Mouse (Mus musculus) right cerebral cortex, adult 2 months (tissue): ENCODE results near the gene Atf7.
A peak's percentile ranks its signal among the peaks of the same experiment; 100 is the strongest.
"Not testable (repeated sequence)": the region's sequence is repeated elsewhere in the genome, so short reads cannot be mapped to it uniquely, and the experiment has no call there.

Source experiments
- DNase-seq, 2 experiments: peaks; one replicate each; pipeline ENCODE4 v3.0.0; 2021 to 2022; ENCODE audit warnings: low spot score in 2 of 2

Atf7 gene

DNA sequence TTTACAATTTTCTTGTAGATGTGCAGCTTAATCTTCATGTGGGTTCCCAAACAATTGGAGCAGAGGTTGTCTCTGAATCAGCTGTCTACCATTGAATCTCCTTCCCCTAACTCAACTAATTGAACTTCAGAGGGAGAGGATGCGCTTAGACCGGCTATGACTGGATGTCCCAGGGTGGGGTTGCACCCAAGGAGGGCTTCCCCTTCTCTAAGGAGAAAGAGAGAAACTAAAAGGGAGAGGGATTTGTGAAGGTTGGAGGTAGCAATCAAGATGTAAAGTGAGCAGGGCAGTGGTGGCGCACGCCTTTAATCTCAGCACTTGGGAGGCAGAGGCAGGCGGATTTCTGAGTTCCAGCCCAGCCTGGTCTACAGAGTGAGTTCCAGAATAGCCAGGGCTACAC is 5.8 kb downstream of the Atf7 start:
- no peak for DNase-seq

DNA sequence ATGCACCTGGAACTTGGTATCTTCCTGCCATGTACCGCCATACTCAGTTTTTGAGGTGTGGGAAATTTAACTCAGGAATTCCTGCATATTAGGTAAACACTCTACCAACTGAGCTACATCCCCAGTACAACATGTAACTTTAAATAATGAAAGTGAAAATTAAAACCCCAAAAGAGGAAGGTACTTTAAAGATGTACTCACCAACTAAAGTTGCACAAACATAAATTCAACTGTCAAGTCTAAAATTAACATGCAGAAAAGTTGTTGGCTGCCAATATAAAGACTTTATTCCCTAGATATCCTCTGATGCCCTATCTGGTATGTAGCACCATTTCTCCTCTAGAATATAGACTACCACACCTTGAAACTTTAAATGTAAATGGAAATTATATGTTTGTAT is 7.6 kb downstream of the Atf7 start:
- DNase-seq = no peak

DNA sequence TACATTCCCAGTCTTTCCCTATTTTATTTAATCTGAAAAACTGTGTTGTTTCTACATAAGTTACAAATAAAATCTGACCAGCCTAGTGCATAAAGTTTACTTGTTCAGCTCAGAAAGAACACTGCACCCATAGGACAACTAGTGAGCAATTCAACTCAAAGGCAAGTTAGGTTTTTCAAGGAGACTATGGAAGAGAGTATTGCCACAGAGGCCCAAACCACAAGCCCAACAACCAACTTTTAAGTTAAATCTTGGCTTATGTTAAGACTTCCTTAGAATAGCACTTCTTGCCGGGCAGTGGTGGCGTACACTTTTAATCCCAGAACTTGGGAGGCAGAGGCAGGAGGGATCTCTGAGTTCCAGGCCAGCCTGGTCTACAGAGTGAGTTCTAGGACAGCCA is 9.1 kb downstream of the Atf7 start:
- DNase-seq = no peak

DNA sequence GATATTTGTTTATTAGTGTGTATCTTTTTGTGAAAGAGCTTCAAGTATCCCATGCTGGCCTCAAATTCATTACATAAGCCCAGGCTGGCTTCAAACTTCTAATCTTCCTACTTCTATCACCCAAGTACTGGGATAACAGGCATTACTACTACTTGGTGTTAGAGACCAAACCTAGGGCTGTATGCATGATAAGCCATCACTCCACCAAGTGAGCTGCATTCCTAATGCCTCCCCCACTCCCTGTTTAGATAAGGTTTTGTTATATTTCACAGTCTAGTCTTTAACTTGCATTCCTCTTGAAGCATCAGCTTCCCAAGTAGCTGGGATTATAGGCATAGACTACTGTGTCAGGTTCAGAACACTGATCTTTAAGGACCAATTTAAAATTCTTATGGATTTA is 11.0 kb downstream of the Atf7 start:
- DNase-seq = no peak

DNA sequence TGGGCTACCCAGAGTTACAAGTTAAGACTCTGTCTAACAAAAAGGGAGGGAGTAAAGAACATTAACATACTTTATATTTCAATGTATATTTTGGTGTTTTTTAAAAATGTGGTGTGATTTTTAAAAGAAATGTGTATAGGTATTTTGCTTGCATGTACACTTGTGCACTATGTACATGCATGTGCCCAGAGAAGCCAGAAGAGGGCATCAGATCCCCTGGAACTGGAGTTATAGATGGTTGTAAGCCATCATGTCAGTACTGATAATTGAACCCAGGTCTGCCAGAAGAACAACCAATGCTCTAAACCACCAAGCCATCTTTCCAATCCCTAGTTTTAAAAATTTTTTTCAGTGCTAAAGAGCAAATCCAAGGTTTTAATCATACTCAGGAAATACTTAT is 12.3 kb downstream of the Atf7 start:
- no peak for DNase-seq

DNA sequence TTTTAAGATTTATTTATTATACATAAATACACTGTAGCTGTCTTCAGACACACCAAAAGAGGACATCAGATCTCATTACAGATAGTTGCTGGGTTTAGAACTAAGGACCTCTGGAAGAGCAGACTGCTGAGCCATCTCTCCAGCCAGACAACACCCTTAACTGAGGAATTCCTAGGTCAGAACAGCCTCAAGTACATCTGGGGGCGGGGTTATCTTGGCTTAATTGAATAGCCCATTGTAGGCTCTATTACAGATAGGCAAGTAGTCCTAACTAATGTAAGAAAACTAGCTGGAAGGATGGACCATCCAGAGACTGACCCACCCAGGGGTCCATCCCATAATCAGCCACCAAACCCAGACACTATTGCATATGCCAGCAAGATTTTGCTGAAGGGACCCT is 16.7 kb downstream of the Atf7 start:
- not testable (repeated sequence) for DNase-seq

DNA sequence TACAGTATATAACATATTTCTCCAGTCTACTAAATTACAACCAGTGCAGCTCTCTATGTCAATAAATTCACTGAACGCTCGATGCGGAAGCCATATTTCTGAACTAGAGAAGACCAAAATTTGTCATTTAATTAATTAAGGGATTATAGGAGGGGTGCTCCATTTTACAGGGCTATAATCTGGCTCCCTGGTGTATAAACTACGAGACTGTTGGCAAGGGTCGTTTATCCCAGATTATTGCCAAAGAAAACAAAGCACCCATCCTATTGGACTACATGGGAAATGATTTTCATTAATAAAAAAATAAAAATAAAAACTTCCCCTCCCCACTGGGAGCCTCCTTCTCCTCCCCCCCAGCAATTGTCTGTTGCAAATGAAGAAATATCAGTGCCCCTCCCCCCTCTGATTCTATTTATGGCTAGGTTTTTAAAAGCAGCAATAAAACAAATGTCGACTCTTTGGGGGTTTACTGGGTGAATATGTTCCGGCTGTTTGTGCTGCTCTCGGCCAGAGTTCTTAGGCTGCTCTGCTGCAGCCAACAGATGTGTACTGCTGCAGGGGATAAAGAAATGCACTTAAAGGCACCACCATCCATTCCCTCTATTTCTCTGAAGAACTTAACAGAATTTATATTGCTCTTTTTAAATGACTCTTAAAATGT is 31.1 kb downstream of the Atf7 start:
- no peak for DNase-seq

DNA sequence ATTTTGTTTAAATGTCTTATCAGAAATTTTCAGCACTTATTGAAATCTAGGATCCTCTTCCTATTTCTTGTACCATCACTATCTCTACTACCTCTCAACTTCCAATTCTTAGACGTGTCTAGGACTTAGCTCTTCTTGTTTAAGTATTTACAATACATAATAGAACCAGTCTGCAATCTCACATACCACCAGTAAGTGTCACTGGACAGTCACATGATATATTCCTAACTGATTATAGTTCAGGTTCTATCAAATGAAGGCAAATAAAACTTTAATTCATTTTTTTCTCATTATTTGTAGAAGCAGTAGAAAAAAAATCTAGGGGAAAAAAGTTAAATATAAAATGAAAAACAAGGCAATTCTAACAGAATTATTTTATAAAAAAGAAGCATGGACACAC is 32.6 kb downstream of the Atf7 start:
- DNase-seq = no peak

DNA sequence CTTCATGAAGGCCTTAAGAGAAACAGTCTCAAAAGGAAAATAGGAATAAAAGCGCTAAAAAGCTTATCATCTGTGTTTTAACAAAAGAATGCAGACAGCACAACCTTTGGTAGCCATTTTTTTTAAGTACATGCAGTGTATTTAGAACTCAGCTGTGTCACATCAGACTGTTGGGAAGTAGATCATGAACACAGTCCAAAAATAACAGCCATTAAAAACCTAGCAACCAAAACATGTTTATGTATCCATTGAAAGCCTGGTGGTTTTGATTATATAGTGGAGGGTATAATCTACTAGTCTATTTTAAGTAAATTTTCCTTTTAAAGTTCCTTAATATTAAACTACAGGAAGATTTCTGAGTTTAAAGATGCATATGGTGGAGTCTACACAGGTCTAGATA is 34.7 kb downstream of the Atf7 start:
- no peak for DNase-seq

DNA sequence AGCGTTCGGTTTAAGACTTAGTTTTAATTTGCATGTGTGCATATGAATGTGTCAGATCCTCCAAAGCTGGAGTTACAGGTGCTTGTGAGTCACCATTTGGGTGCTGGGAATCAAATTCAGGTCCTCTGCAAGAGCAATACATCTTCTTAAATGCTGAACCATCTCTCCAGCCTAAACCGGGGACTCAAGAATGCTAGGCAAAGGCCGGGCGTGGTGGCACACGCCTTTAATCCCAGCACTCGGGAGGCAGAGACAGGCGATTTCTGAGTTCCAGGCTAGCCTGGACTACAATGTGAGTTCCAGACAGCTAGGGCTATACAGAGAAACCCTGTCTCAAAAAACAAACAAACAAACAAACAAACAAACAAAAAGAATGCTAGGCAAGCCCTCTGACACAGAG is 35.4 kb downstream of the Atf7 start:
- no peak for DNase-seq

DNA sequence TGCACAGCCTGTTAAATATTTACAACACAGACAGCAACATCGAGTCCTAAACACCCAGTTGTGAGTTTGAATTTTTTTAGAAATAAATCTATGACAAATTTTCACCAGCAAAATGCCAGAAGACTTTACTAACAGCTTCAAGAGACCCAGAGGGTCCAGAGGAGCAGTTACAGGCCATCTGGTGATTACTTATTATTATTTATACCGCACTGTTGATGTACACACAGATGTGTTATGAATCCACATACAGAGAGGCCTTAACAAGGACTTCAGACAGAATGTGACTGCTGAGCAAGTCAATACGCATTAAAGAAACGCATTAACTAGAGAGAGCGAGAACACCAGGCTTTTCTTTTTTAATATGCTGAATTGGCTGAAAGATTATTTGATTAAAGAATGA is 39.8 kb downstream of the Atf7 start:
- no peak for DNase-seq

DNA sequence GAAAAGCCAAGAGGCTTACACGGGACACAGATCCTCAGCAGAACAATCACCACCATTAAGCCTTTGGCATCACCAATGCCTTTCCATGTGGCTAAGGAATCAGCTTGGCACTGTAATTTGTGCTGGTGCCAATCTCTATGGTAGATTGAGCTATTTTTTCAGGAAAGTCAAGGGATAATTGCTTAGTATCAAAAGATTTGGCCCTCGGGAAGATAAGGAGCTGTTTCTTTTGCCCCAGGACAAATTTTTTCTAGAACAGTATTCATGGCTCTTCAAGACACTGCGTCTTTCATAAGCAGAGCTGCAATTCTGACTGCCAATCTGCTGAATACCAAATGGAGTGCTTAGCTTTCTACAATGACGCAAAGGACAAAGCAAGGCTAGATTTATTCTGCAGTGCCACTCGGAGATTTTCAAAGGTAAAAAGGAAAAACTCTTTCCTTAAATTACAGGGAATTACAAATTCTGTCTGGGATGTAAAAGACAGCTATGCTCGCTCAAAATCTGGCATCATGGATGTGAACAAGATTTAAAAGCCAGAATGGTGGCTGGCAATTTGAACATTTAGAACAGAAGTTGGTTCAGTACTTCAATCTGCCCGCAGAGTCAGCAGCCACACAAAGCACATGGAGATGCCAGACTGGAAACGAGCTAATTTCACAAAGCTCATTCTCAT is 41.4 kb downstream of the Atf7 start:
- peak; percentile 36 to 49 for DNase-seq

DNA sequence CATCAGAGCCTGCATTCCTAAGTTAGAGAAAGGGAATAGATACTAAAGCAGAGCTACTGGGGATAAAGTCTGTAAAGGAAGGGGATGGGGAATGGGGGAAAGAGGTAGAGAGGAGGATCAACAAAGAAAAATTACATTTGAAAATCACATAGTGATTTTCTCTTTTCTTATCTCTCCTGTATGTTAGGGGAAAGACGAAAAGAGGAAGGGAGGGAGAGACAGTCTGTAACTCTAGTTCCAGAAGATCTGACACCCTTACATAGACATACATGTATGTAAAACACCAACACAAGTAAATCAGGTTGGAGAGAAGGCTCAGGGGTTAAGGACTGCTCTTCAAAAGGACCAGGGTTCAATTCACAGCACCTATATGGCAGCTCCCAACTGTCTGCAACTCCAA is 44.1 kb downstream of the Atf7 start:
- DNase-seq = no peak

DNA sequence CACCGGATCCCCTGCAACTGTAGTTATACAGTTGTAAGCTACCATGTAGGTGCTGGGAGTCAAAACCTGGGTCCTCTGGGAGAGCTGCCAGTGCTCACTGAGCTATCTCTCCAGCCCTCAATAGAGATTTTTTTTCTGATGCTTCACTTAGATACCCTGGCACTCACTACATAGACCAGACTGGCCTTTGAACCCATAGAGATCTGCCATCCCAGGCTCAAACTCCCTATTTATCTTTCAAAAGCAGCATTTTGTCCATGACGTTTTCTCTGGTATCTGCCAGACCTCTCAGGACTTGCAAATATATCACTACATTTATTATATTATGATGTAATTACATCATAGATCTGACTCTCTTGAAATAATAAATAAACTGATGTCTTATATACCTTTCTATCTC is 46.9 kb downstream of the Atf7 start:
- DNase-seq = no peak

DNA sequence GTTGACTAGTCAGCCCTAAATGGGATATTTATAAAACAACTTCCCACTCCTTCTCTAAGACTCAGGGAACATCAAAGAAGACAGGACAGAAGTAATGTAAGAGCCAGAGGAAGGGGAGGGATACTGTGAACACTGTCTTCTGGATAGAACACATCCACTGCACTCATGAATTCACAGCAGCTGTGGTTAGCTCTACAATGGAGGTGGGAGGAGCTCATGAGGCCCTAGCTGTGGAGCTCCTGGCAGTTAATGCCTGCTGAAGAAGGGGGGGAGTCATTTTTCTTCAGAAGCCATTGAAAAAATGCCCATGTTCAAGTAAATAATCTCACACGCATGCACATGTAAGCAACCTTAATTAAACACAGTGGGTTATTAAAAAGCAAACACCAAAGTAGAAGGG is 48.3 kb downstream of the Atf7 start:
- DNase-seq = no peak

DNA sequence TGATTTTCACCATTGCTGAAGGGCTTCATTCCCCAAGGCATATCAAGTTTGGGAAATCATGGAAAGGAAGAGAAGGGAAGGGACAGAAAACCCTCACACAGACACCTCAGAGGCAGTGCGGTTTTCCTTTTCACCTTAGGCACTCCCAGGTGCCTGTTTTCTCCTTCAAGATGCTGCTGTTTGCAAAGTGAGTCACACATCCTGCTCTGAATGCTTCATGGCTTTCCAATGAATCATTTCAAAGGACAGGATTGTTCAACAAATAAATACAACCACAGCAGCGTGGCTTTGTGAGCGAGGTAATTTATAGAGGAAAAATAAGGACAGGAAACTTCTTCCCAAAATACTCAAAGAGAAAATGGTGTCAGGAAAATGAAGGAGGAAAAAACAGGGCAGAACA is 53.2 kb downstream of the Atf7 start:
- DNase-seq = peak; percentile 16 to 23

DNA sequence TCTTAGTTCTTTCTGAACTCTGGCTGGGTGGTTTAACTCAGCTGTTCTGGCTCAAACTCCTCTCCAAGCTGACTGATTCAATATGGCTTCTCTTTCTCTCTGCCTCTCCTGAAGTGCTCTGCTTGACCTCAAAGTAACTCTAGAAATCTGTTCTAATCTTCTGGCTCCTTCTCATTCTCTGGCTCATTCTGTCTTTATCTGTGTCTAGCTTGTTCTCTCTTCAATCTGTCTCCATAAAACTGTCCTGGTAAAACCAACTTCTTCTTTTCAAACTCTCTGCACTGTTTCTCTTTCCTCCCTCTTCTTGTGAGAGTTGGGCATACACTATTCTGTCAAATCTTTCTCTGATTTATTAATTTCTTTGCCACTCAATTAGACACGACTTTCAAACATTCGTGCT is 57.4 kb downstream of the Atf7 start:
- DNase-seq = no peak

DNA sequence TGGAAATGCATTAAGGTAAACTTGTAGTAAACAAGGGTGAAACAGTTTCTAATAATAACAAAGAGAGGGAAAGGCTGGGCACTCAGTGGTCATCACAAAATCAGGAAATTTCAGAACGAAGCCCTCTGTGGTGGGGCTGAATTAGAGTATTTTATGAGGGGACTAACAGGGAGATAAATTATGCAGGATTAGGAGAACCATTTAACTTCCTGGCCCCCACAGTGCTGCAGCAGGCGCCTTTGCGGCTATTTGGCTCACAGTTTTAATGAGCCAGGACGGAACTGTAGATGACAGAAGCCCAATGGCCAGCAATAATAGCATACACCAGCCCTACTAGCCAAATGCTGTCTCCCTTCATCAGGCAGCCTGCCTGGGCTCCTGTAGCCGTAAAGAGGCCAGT is 61.6 kb downstream of the Atf7 start:
- DNase-seq = no peak

DNA sequence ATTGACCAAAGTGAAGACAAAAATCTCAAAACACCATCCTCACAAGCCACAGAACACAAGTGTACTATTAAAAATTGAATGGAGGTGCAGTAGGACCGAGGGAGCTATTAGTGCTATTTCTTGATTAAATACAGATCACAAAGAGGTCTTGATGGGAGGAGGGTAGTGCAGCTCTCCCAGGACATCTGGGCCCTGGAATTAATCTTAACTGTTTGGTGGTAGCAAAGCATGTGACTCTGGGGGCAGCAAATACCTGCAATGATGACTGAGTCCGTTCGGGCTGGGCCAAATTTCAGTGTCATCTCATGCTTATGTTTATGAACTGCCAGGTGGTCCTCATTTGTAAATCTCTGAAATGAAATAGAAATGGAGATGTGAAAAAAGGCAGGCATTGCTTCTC is 62.2 kb downstream of the Atf7 start:
- no peak for DNase-seq

DNA sequence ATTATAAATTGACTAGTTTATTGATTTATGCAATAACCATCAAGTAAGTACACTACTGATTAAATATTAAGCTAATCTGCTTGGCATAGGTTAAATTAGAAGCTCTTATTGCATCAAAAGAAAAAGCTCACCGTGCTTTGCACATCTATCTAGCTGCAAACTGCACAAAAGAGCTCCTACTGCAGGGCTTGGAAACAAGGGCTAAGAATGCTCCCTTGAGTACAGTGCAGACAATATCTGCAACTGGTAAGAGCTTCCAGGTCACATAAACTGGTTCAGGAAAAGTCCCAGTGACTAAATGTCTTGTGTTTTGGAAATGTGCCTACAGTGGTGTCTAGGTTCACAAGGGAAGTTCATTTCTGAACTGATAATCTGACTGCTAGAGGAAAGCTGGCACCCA is 62.8 kb downstream of the Atf7 start:
- DNase-seq = no peak

DNA sequence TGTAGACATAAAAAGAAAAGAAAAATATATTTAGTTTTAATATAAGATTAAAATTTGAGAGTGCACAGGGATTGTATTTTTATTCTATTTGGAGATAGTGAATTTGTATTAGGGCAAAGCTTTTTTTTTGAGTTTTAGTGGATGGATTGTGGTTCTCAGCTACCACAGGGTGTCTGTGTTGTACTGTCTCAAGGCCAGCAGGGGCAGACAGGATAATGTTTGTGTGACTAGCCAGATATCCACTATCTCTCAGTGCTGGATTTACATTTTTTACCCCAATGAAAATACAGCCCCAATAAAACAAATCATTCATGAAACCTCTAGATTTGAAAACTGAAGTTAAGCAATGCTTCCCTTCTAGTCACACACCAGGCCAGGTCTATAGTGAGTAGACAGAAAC is 67.7 kb downstream of the Atf7 start:
- DNase-seq = no peak

DNA sequence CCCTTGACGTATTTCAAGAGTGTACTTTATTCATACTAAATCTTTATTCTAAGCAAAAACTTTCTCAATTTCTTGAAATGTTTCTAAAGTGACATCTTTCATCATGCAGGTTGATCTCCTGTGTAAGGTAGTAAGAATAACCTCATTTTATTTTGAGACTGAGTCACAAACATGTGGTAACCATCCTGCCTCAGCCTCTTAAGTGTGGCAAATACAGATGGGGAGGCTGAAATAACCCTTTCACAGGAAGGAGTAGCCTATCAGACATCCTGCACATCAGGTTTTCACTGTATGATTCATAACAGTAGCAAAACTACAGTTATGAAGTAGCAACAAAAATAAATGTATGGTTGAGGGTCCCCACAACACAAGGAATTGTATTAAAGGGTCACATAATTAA is 69.7 kb downstream of the Atf7 start:
- DNase-seq = no peak

DNA sequence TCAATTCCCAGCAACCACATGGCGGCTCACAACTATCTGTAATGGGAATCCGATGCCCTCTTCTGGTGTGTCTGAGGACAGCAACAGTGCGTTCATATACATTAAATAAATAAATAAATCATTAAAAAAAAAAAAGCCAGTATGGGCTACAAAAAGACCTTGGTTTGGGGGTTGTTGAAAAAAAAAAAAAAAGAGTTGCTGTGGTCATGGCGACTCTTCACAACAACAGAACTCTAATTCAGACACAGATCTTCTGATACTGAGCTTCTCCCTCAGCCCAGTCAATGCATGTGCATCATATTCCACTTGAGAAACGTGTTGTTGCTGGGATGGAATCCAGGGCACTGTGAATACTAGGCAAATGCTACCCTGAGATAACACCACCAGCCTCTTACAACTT is 72.7 kb downstream of the Atf7 start:
- DNase-seq = no peak

DNA sequence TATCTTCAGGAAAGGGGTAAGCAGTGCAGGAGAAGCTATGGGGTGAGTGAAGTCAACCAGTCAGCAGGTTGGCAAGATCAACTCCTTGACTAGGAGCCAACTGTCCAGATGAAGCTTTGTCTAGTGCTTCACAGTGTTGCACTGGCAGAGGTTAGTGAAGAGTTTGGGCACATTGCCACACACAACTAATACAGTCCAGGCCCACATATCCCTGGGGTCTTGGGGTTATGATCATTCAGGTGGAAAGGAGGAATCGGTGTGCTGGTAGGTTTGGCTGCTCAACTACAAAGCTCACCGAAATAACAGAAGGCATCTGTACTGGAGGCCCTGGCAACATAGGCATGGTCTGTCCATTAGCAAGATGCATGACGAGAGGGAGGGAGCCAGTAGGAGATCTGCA is 77.8 kb downstream of the Atf7 start:
- no peak for DNase-seq
